Mouse (Mus musculus) 416B (cell line): ENCODE measurements around the gene Gm10190.
"Not testable (repeated sequence)": the region's sequence is repeated elsewhere in the genome, so short reads cannot be mapped to it uniquely, and the experiment has no call there.

Experiments
- DNase-seq: peaks from one replicate; pipeline ENCODE4 v3.0.0; 2011; ENCODE audit warnings: low read depth

Gene Gm10190

GRCm38 (mm10) chr17:80372989-80373725 is at the start of gene Gm10190:
TSS of gene Gm10190 (minus strand) at chr17:80373541.
- no peak for DNase-seq

- no peak for DNase-seq
These were observed 47.7 kb upstream of the Gm10190 start for GRCm38 (mm10) chr17:80420998-80421397.

GRCm38 (mm10) chr17:80418572-80419210 is 45.4 kb upstream of the Gm10190 start:
- DNase-seq: peak; percentile 7

DNA sequence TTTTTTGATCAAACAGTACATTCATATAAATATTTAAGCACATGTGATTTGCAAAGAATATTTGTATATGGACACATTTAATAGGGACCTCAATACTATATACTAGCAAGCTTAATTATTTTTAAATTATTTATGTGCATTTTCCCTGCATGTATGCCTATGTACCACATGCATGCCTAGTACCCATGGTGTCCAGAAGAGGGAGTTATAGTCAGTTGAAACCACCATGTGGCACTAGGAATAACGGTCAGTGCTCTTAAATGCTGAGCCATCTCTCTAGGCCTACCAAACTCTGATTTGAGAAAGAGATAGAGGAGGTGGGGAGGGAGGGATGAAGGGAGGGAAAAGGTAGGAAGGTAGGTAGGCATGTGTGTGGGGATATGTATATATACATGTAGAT is 37.8 kb upstream of the Gm10190 start:
- DNase-seq: peak; percentile 41

GRCm38 (mm10) chr17:80398243-80398642 is 24.9 kb upstream of the Gm10190 start:
- DNase-seq: no peak

- peak; percentile 70 for DNase-seq
These were observed 18.4 kb upstream of the Gm10190 start for GRCm38 (mm10) chr17:80391423-80392403.

DNA sequence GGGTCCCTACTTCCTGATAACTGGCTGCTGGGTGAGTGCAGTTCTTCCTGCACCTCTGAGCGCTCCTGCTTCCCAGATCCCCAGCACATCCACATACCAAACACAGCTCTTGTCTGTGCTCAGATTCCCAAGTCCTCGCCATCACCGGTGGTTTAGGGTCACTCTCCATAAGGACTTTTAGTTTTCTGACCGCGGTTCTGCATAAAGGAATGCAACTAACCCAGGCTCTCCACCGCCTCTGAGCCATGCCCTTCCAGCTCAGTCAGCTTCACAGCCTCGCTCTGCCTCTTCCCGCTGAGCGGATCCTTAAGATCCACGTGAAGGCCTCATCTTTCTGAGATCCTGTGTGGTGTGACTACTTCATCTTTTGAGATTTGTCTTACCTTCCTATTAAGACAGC is 16.7 kb upstream of the Gm10190 start:
- no peak for DNase-seq

- no peak for DNase-seq
These were observed 12.3 kb upstream of the Gm10190 start for GRCm38 (mm10) chr17:80385671-80386070.

GRCm38 (mm10) chr17:80378386-80378785 is 5.0 kb upstream of the Gm10190 start:
- DNase-seq: not testable (repeated sequence)

GRCm38 (mm10) chr17:80373726-80374096 is 370 bp upstream of the Gm10190 start:
- DNase-seq: no peak

DNA sequence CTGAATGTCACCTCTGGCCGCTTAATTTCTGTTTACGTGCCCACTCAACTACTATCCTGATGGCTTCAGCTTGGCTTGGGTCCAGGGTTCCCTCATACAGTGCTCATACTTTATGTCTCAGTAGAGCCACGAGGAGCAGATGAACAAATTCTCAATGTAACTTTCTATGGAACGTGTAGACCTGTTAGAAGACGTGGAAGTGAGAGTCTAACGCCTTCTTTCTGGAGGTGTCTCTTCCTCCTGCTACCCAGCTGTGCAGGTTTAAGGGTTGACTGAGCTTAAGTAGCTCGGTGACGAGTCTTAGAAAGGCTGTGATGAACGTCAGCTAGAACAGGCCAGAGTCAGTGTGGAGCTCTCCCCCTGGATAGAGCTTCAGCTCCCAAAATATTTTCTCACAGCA is 4.7 kb downstream of the Gm10190 start:
- no peak for DNase-seq

DNA sequence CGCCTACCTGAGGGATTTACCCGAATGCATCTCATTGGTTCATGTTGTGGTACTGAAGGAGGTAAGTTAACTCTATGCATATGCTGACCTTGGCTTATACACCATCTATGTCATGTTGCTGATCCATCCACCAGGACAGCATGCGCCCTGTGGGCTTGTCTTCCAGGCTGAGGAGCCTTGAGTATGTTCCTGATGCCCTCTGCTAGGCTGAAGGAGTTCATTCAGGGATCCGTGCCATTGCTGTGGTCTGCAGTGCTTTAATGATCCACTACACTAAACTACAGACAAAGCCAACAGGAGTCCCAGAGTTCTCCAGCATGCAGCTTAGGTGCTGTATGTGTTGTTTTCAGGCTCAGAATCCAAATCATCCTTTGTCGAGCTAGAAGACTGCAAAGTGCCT is 6.1 kb downstream of the Gm10190 start:
- DNase-seq: no peak

DNA sequence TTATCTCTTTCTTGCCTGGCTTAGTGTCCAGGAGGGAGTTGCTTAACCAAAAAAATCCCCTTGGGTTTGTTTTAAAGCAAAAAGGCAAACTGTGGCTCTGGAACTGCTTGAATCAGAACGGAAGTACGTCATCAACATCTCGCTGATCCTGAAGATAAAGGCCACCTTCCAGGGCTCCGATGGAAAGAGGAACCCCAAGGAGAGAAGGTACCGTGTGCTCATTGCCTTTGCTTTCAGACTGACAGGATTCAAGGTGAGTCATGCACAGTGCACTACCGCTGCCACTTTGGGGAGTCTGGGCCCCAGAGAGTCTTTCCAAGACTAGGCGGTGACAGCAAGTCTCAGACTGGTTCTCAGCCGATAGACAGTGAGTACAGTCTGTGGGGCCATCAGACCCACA is 13.1 kb downstream of the Gm10190 start:
- DNase-seq: no peak

- DNase-seq: peak; percentile 36
These were observed 26.1 kb downstream of the Gm10190 start for GRCm38 (mm10) chr17:80347234-80347633.

DNA sequence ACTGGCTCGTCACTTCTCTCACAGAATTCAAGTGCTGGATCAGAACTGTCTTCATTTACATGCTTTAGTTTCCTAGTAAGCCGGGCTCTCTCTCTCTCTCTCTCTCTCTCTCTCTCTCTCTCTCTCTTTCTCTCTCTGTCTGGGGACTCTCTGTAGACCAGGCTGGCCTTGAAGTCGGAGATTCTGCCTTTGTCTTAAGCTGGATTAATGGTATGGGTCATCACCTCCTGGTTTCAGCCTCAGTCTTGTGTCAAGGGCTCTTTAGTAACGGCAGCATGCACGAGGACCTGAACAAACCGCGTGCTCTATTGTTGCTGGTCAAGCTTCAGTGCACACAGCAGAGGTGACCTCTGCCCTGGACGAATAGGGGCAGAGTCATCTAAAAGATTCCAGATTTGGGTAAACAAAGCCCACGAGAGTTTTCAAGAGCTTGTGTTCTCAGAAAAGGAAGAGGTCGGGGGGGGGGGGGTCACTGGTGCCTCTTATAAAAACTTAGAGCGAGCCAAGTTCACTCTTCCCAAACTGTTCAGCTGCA is 26.7 kb downstream of the Gm10190 start:
- DNase-seq: no peak

DNA sequence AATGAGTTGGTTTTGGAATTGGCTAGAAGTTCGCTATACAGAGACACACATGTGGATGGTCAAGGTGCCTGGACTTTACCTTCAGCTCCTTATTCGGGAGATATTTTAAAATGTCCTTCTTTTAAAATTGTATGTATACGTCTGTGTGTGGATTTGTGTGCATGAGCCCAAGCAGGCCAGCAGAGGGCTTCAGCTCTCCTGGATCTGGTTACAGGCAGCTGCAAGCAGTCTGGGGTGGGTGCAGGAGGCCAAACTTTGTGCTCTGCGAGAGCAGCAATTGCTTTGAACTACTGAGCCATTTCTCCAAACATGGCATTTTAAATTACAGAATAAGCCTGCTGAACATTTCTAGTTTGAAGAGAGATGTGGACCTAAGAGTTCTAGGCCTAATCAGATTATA is 28.1 kb downstream of the Gm10190 start:
- DNase-seq: peak; percentile 29

GRCm38 (mm10) chr17:80332386-80332785 is 41.0 kb downstream of the Gm10190 start:
- DNase-seq: peak; percentile 34

DNA sequence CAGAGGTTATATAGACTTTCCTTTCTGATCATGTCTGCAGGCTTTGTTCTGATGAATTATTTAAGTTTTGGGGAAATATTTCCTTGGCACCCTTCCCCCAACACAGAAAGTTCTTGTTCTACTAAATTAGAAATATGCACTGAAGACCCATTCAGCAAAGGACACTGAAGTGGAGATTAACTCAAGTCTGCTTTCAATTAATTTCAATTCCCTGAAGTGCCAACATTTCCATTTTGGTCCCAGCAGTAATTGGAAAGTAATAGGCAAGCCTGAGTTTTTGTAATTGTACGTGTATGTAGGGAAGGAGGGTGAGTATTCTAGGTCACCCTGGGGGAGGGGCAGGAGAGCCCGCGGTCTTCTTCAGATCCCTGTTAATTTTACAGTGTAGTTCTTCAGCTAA is 46.9 kb downstream of the Gm10190 start:
- DNase-seq: no peak

DNA sequence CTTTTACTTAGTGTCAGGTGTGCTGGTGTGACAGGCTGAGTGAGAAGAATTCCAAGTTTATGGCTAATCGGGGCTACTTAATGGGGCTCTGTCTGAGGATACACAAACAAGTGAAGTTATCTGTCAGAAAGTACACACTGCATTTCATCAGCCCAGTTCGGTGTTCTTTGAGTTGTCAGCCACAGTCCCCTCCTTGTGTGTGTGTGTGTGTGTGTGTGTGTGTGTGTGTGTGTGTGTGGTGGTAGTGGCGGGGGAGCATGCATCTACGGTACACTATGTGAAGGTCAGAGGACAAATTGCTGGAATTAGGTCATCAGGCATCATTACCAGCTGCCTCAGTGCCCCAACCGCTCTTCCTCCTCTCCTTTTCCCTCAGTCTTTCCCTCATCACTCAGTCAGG is 47.9 kb downstream of the Gm10190 start:
- no peak for DNase-seq

GRCm38 (mm10) chr17:80324521-80324920 is 48.8 kb downstream of the Gm10190 start:
- DNase-seq: no peak

- DNase-seq: peak; percentile 58
These were observed 49.7 kb downstream of the Gm10190 start for GRCm38 (mm10) chr17:80323658-80324057.
